Mouse (Mus musculus) spleen, adult 12 weeks (tissue): ENCODE data around the gene Gm4836.
"Not testable (repeated sequence)": the region's sequence is repeated elsewhere in the genome, so short reads cannot be mapped to it uniquely, and the experiment has no call there.

Experiments used
- DNase-seq: peaks from one replicate; pipeline ENCODE4 v3.0.0; 2022; ENCODE audit warnings: low spot score

The Gm4836 gene

DNA sequence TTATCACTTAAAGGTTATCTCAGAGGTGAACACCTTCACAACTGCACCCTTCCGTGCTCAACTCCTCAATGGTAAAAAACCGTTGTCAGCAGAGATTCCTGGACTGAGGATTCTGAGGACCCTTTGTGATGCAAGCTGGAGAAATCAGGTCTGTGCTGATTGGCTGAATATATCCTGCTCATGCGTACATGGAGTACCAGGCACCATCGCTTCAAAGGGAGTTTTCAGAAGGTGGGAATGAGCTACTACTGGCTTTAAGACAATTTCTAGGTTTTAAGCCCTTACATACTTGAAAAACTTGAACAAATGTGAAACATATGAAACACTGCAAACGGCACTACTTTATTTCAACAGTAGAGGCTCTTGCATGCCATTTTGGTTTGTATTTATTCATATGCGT, at the start of gene Gm4836:
Gene Gm4836 (minus strand): TSS at position 101 of the 400 bp plus-strand sequence.
- DNase-seq = not testable (repeated sequence)
